Mouse (Mus musculus) frontal cortex, postnatal 25 days (tissue): ENCODE measurements around the gene Itsn2.
"Not testable (repeated sequence)": the region's sequence is repeated elsewhere in the genome, so short reads cannot be mapped to it uniquely, and the experiment has no call there.

ENCODE experiments used
- DNase-seq, 2 experiments: peaks; one replicate each; pipeline ENCODE4 v3.0.0; 2022; ENCODE audit warnings: low spot score in 2 of 2

Gene Itsn2

DNA sequence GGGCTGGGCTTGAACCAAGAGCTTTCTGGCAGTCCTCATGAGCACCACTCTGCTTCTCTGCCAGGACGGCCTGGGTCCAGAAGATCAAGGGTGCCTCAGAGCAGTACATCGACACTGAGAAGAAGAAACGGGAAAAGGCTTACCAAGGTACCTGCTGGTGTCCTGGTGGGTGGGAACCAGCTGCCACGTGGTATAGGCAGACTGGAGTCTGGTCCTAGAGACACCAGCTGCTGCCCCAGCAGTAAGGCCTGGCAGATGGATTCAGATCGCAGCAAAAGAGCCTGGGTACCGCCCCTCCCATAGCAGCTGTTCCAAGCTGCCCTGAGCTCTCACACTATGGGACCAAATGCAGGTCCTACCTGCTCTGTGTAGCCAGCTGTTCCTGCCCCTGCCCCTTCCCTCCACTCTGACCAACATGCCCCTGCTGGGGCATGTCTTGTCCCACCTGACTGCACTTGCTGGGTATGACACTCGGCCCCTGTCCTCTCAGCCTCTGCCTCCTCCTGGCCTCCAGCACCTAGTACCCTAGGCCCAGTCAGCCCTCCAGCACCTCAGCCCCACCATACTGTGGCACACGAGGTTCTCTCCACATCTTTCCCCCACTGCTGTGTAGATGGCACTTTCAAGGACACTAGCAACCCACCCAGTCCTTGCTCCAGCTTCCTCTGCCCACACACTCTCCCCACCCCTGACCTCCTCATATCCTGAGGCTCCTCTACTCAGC lies 116.6 kb downstream of the Itsn2 start:
- no peak for DNase-seq

DNA sequence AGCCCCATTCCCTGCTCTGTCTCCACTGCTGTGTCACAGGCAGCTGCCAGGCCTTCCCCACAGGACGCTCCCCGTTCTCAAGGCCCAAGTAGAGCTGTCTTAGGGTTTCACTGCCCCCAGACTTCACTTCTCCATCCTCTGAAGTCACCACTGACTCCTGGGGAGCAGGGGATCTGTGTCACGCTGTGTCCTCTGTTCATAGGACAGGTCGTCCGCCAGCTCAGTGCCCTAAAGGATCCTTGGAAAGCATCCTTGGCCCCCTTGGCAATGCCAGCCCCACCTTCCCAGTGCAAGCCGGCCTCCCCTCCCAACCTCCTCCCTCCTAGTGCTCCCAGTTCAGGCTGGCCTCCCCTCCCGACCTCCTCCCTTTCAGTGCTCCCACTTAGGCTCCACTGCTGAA lies 117.5 kb downstream of the Itsn2 start:
- no peak for DNase-seq

DNA sequence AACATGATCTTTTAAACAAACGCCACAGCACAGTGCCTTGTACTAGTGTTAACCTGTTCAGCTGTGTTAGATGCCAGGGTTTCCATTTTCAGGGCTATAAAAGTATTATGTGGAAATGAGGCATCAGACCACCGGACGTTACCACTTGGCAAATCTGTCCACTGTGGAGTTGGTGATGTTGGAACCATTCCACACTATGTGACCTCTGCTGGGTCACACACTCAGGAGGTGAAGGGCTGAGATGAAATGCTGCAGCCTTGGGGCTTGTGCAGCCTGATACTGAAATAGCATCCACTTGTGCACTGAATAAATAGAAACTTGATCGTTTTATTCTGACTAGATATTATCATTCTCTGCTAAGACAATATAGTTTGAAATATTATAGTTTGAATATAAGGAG lies 120.9 kb downstream of the Itsn2 start:
- DNase-seq, result no peak

DNA sequence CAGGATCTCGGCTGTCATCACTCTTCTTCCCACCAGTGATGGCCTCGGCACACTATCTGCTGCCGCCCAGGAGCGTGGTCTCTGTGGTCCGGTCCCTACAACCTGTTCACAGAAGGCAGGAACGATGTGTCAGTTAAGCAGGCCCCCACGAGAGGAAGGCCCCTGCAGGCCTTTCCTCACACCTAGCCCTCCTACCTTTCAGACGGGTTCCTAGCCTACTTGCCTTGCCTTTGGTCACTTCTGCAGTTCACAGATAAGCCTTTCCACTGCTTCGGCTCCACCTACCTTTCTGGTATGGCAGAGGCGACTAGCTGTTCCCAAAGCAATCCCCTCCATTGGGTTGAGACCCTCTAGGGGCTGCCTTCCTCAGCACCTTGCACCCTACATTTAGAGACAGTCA lies 123.2 kb downstream of the Itsn2 start:
- no peak for DNase-seq

DNA sequence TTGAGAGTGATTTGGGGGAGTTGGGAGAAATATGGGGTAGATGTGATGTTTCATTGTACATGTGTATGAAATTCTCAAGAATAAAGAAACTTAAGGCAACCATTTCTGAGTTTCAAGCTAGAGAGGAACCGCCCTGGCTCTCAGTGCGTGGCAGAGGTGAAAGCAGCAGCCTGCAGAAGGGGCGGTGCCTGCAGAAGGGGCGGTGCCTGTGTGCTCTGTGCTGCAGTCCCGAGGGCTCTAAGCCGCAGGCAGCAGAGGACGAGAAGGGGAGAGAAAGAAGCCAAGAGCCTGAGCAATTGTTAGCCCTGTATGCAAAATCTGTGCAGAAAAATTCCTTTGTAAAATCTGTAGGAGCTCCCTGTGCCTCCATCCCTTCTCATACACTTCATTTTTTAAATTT lies 125.0 kb downstream of the Itsn2 start:
- no peak for DNase-seq

DNA sequence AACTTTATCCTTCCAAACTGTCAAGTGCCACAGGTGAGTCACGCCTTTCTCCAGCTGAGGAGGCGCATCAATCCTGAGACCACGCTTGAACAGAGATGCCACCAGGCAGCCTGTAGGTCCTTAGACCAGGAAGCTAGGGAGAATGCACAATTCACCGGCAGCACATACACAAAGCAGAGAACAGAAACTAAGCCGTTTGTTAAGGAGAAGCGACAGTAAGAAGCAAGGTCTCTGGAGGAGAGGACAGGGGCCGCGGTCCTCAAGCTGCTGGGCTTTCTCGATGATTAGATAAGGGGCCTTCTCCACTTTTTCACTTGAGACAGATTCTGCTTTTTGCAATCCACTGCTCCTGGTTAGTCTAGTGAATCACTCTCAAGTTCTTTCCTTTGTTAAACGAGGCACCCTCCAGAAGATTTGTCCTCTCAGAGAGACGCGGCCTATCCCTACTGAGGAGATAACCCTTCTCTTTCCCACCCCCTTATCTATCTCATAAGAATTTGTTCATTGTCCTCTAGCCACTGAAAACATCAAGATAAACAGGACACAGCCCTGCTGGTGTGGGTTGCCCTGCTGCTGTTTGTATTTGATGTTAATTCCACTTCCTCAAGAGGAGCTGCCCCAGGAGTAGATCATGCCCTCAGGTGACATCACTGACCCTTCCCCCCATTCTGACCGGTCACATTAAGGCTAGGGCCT lies 126.8 kb downstream of the Itsn2 start:
- no peak for DNase-seq

DNA sequence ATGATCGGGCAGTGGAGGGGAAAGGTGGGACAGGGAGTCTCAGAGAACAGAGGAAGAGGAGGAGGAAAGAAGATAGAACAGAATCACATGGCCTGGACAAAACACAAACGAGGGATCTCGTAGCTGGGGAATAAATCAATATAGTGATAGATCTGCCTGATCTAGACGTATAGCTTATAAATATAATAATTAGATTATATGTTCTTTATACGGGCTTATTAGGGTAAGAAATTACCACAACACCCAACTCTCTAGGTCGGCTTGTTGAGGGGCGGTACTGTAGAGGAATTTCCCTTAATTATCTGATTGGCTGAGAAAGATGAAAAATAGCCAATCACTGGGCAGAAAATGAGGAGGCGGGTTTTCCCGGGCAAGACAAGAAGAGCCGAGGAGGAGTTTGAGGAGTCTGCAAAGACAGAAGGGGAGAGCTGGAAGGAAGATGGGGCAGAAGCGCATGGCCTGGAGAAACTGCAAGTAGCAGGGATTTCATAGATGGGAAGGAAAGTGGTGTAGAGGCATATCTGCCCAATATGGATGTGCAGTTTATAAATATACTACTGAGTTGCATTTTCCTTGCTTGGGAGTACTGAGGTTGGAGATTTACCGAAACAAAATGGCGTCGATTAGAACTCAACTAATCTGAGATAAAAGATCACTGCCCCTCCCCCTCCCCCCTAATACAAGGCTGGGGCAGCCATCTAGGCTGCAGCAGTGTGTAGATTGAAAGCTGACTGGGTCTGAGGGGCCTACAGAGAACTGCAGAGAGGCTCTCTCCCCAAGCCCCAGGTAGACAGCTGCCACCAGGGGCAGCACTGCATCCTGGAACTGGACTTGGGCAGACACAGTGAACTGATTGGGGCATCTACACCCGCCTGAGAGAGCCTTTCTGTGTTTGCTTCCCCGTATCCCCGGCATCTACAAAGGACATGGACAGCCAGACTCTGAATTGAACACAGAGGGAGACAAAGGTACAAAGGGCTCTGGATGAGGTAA lies 127.6 kb downstream of the Itsn2 start:
- no peak for DNase-seq

DNA sequence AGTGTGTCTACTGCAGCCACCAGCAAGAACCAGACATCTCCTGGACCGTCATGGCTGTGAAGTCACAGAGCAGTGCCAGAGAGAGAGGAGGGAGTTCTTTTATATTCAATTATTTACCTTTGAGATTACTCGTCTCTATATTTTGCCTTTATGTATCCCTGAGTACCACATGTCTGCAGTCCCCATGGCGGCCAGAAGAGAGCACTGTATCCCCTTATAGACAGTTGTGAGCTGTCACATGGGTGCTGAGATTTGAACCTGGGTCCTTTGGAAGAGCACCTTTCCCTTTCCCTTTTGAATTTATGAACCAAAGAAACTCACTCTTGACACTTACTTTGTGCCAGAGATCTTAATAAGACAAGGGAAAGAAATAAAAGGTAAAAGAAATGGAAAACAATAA lies 136.7 kb downstream of the Itsn2 start:
- DNase-seq, result no peak

DNA sequence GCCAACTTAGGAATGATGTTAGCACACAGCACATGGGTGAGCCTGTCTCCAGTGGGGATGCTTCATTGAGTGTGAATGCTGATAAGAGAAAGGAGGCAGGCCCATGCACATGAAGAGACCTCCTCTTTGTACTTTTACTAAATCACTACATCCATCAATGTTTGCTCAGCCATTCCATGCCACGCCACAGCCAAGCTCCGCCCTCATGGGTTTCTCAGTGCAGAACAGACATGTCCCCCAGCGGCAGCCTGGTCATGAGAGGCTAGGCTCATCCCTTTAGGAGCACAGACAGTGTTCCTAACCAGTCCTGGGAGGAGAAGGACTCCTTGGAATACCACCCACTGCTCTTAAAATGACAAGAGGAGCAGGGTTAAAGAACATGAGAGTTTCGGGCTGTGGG lies 139.2 kb downstream of the Itsn2 start:
- no peak for DNase-seq

DNA sequence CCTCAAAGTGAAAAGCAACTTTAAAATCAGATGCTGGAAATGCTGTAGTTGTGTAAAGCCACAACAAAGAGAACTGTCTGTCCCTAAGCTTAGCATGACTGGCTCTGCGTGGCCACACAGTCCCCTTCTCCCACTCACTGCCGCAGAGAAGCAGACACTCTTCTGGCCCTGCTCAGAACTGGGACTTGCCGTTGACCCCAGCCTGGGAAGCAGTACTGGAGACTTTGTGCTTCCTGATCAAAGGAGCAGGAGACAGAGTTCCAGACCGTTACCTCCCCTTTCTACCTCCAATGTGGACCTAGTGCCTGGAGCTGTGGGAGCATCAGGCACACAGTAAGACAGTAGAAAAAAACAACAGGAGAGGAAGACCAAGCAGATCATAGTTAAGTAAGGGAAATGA lies 139.9 kb downstream of the Itsn2 start:
- DNase-seq, result no peak

DNA sequence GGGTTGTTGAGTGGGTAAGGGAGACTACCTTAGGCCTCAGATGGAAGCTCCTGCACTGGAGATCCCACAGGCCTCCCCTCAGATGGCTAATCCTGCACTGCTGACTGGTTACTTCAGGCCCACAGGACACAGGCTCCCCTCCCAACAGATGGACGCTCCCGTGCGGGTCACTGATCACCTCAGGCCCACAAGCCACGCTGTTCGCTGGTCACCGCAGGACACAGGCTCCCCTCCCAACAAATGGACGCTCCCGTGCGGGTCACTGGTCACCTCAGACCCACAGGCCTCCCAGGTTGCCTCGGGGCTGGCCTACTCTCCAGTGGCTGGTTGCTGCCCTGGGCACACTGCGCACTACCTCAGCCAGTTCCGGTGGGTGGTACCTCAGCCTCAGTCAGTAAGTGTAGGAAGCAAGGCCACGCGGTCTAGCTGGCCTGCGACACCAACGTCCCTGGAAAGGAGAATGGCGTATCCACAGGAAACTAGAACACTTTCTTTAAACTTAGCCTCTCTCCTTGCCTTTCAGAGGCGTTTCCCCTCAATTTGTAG lies 145.7 kb downstream of the Itsn2 start, which contains the start of gene Fam228a:
TSS of gene Fam228a (minus strand) at position 400 of the 546 bp plus-strand sequence.
- DNase-seq, result no peak

DNA sequence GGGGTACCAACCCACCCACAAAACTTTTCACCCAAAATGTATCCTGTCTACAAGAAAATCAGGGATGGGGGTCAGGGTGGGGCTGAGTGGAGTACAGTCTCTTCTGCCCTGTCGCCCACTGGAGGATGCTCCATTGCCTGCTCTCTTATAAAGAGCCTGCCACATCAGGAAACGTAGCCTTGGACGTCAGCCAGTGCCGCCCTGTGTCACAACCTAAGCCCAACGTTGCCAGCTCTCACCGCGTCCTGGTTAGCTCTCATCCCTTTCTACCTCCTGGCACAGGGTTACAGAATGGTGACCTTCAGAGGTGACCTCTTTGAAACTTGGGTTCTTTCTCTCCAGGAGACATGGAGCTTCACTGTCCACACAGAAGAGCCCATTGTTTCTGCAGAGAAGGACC lies 148.4 kb downstream of the Itsn2 start:
- DNase-seq, result no peak

DNA sequence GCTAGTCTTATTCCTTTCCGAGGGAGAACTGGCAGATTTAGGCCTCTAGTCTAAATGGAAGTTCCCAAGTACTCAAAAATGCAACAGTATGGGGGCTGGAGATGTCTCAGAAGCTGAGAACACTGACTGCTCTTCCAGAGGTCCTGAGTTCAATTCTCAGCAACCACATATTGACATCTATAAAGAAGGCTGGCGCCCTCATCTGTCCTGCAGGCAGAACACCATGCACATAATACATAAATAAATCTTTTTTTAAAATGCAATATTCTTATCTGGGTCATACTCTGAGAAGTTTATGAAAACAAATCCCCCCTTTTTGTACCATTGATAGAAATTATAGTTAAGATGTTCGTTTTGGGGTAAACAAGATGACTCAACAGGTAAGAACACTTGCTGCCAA lies 149.7 kb downstream of the Itsn2 start:
- no peak for DNase-seq

DNA sequence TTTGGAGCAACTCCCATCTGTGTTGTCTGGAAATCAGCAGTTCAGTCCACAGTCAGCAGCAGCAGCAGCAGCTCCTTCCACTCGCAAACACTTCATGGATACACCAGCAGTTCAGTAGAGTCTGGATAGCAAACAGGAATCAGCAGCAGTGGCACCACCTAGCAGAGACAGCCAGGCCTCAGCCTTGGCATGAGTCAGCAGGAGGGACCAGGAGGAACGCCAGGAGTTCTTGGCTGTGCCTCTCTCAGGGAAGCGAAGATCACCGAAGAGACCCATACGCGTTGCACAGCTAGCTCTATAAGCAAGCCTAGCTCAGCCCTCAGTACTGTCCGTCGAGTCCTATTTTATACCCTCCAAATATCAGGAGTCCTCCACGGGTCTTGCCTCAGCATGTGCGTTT lies 152.0 kb downstream of the Itsn2 start:
- no peak for DNase-seq

DNA sequence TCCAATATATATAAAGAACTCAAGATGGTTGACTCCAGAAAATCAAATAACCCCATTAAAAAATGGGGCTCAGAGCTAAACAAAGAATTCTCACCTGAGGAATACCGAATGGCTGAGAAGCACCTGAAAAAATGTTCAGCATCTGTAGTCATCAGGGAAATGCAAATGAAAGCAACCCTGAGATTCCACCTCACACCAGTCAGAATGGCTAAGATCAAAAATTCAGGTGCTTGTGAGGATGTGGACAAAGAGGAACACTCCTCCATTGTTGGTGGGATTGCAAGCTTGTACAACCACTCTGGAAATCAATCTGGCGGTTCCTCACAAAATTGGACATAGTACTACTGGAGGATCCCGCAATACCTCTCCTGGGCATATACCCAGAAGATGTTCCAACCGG lies 162.0 kb downstream of the Itsn2 start:
- DNase-seq, result not testable (repeated sequence)

DNA sequence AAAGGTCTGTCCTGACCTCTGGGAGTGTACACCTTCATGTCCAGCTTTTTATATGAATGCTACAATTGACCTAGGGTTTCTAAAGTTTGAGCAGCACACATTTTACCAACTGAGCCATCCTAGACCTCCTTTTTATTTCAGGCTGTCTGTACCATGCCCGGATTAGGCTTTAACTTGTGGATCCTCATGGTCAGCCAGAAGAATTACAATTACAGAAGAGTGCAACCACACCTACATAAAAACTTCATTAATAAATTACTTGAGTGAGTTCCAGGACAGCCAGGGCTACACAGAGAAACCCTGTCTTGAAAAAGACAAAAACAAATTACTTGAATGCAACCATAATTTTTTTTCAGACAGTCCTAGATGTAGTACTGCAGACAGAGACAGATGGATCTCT lies 164.6 kb downstream of the Itsn2 start:
- DNase-seq, result no peak
